Mouse (Mus musculus): ENCODE data around the gene Tmem213. TPM values are rescaled to one million over a fixed set of nuclear protein-coding genes. Genes with fewer than 3 reads are reported as not detected.

Gene Tmem213
- total and polyA plus RNA-seq, 2 experiments: not detected

- no peaks in the 10 kb centered on the region for H3K36me3 ChIP-seq (ENCODE audit: control insufficient read depth, insufficient read depth, low read length)
- TF ChIP-seq CTCF (IDR thresholded peaks at IDR 0.05; ENCODE audit: low read depth, low read length) (no peak), POLR2A (IDR thresholded peaks at IDR 0.05; ENCODE audit: extremely low read depth, insufficient read depth, low read length) (no peak)
- H3K4me1 ChIP-seq (ENCODE audit: control insufficient read depth, insufficient read depth, low read length): peaks cover under 1% of the 10 kb centered on the region; the same call in 1 of the 2 replicates
- no peaks in the 10 kb centered on the region for H3K27me3 ChIP-seq (ENCODE audit: control insufficient read depth, insufficient read depth, low read length)
- H3K27ac ChIP-seq (replicated peaks; ENCODE audit: insufficient read depth, low read depth, low read length): no peak overlapping the region
- no peaks in the 10 kb centered on the region for H3K79me2 ChIP-seq (ENCODE audit: control insufficient read depth, insufficient read depth, low read length)
- H3K9ac ChIP-seq (ENCODE audit: low read depth, low read length): no peak overlapping the region
- no peak overlapping the region for H3K4me3 ChIP-seq (ENCODE audit: insufficient read depth, low read depth, low read length)
- 93% methylated on average over 3 of the region's 3 CpGs for WGBS
- no peak for DNase-seq (ENCODE audit: extremely low read depth, low read depth, low spot score)
Measured at GRCm38 (mm10) chr6:38139086-38139485, 30.0 kb downstream of the Tmem213 start.

GRCm38 (mm10) chr6:38140402-38140801 lies 31.3 kb downstream of the Tmem213 start:
- no peaks in the 10 kb centered on the region for H3K36me3 ChIP-seq (ENCODE audit: control insufficient read depth, insufficient read depth, low read length)

GRCm38 (mm10) chr6:38144161-38144998 lies 35.3 kb downstream of the Tmem213 start:
- H3K9ac ChIP-seq (ENCODE audit: low read depth, low read length): no peak overlapping the region
- DNase-seq (ENCODE audit: extremely low read depth, low read depth, low spot score): peak; percentile 33
- H3K27ac ChIP-seq (replicated peaks; ENCODE audit: insufficient read depth, low read depth, low read length): no peak overlapping the region
- peaks cover 3% of the 10 kb centered on the region for H3K4me1 ChIP-seq (ENCODE audit: control insufficient read depth, insufficient read depth, low read length)
- H3K27me3 ChIP-seq (ENCODE audit: control insufficient read depth, insufficient read depth, low read length): no peaks in the 10 kb centered on the region
- no peak overlapping the region for H3K4me3 ChIP-seq (ENCODE audit: insufficient read depth, low read depth, low read length)
- TF ChIP-seq CTCF (IDR thresholded peaks at IDR 0.05; ENCODE audit: low read depth, low read length) (no peak), POLR2A (IDR thresholded peaks at IDR 0.05; ENCODE audit: extremely low read depth, insufficient read depth, low read length) (no peak)
- no peaks in the 10 kb centered on the region for H3K36me3 ChIP-seq (ENCODE audit: control insufficient read depth, insufficient read depth, low read length)
- H3K79me2 ChIP-seq (ENCODE audit: control insufficient read depth, insufficient read depth, low read length): no peaks in the 10 kb centered on the region
- 32% methylated on average over 9 of the region's 9 CpGs for WGBS

More at GRCm38 (mm10) chr6:38140402-38140801, 31.3 kb downstream of the Tmem213 start:
- no peaks in the 10 kb centered on the region for H3K27me3 ChIP-seq (ENCODE audit: control insufficient read depth, insufficient read depth, low read length)
- TF ChIP-seq CTCF (IDR thresholded peaks at IDR 0.05; ENCODE audit: low read depth, low read length) (no peak), POLR2A (IDR thresholded peaks at IDR 0.05; ENCODE audit: extremely low read depth, insufficient read depth, low read length) (no peak)
- H3K9ac ChIP-seq (ENCODE audit: low read depth, low read length): no peak overlapping the region
- peaks cover 3% of the 10 kb centered on the region for H3K4me1 ChIP-seq (ENCODE audit: control insufficient read depth, insufficient read depth, low read length)
- DNase-seq (ENCODE audit: extremely low read depth, low read depth, low spot score): no peak
- H3K79me2 ChIP-seq (ENCODE audit: control insufficient read depth, insufficient read depth, low read length): no peaks in the 10 kb centered on the region
- H3K27ac ChIP-seq (replicated peaks; ENCODE audit: insufficient read depth, low read depth, low read length): no peak overlapping the region
- H3K4me3 ChIP-seq (ENCODE audit: insufficient read depth, low read depth, low read length): no peak overlapping the region
- WGBS: 78% methylated on average over 9 of the region's 9 CpGs

GRCm38 (mm10) chr6:38145463-38146065 lies 36.5 kb downstream of the Tmem213 start:
- Histone ChIP-seq H3K36me3 (ENCODE audit: control insufficient read depth, insufficient read depth, low read length) (no peaks in the 10 kb centered on the region), H3K27me3 (ENCODE audit: control insufficient read depth, insufficient read depth, low read length) (no peaks in the 10 kb centered on the region), H3K27ac (replicated peaks; ENCODE audit: insufficient read depth, low read depth, low read length) (no peak overlapping the region), H3K4me3 (ENCODE audit: insufficient read depth, low read depth, low read length) (no peak overlapping the region), H3K9ac (ENCODE audit: low read depth, low read length) (no peak overlapping the region), H3K4me1 (ENCODE audit: control insufficient read depth, insufficient read depth, low read length) (peaks cover 3% of the 10 kb centered on the region), H3K79me2 (ENCODE audit: control insufficient read depth, insufficient read depth, low read length) (no peaks in the 10 kb centered on the region)
- TF ChIP-seq POLR2A (IDR thresholded peaks at IDR 0.05; ENCODE audit: extremely low read depth, insufficient read depth, low read length) (no peak), CTCF (IDR thresholded peaks at IDR 0.05; ENCODE audit: low read depth, low read length) (no peak)
- WGBS: 84% methylated on average over 8 of the region's 8 CpGs
- DNase-seq (ENCODE audit: extremely low read depth, low read depth, low spot score): no peak

- Histone ChIP-seq H3K27ac (replicated peaks; ENCODE audit: insufficient read depth, low read depth, low read length) (no peak overlapping the region), H3K27me3 (ENCODE audit: control insufficient read depth, insufficient read depth, low read length) (no peaks in the 10 kb centered on the region), H3K4me1 (ENCODE audit: control insufficient read depth, insufficient read depth, low read length) (peaks cover 3% of the 10 kb centered on the region), H3K36me3 (ENCODE audit: control insufficient read depth, insufficient read depth, low read length) (no peaks in the 10 kb centered on the region), H3K4me3 (ENCODE audit: insufficient read depth, low read depth, low read length) (no peak overlapping the region), H3K9ac (ENCODE audit: low read depth, low read length) (no peak overlapping the region), H3K79me2 (ENCODE audit: control insufficient read depth, insufficient read depth, low read length) (no peaks in the 10 kb centered on the region)
- TF ChIP-seq CTCF (IDR thresholded peaks at IDR 0.05; ENCODE audit: low read depth, low read length) (no peak), POLR2A (IDR thresholded peaks at IDR 0.05; ENCODE audit: extremely low read depth, insufficient read depth, low read length) (no peak)
- no peak for DNase-seq (ENCODE audit: extremely low read depth, low read depth, low spot score)
- WGBS: 95% methylated on average over 5 of the region's 5 CpGs
Measured at GRCm38 (mm10) chr6:38147301-38147700, 38.2 kb downstream of the Tmem213 start.
